Comparison of ENCODE assay signal across 15 mouse cellular contexts in the genomic region with DNA sequence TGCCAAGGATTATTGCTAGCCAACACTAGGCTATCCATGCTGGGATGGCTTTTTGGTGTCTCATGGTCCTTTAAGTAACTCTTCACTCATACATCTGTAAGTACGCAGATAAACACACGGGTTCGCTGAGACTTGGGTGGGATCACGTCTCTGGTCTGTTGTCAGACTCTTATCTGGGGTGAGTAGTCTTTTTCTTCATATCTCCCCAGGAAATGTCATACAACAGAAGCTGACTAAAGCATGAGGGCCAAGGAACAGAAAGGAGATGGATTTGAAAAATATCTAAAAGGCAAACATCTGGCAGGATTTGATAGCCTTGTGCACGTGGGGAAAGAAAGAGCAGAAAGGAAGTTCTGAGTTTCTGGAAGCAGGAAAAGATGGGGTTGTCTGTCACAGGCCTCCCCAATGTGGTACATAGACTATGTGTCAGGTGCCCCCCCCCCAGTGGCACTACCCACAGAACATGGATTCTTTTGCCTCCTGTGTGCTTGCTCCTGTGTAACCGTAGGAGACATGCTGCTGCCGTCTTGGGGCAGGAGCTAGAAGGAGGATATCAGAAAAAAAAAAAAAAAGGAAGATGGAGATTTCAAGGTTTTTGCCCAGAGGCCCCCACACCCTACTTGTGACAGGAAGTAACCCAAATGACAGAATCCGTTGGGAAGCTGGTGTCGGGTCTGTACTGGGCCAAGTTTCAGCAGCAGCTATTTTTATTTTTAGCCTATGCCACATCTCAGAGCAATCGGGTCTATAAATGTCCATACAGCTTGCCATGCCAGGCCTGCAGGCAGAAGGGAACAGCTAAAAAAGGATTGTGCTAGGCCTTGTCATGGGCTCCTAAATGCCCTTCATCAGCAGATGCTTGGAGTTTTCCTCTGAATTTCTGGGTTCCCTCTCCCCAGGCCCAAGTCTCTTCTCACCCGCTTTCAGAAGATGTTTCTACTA. TPM values are rescaled to one million over a fixed set of nuclear protein-coding genes. Genes with fewer than 3 reads are reported as not detected.
DNase-seq lines count a peak whose midpoint lies in the region; ATAC-seq and TF ChIP-seq lines count a peak whose summit lies in the region.
"Had no signal": no experiment of that assay in that cellular context is flagged by ENCODE, and none has a peak within 500 bp of the region (broad histone marks: within the 10 kb centered on the region; RNA-seq: fewer than 3 reads in every experiment).

No protein-coding gene starts in this region.

- 0 out of 2 replicates have a peak, but pooled peaks cover 3% of the 10 kb centered on the region for H3K4me1 ChIP-seq in heart, postnatal 0 days (ENCODE audit: control insufficient read depth, insufficient read depth)
- H3K4me1 ChIP-seq: embryonic facial prominence, embryonic 12.5 days; lung, embryonic 15.5 days had no signal

- no peak overlapping the region for H3K9ac ChIP-seq in heart, postnatal 0 days (replicated peaks; ENCODE audit: low read depth, low read length)
- H3K9ac ChIP-seq: embryonic facial prominence, embryonic 12.5 days; lung, embryonic 15.5 days had no signal

- ATAC-seq in common myeloid progenitor, adult 5-6 weeks (replicated peaks; ENCODE audit: low read depth, poor library complexity, severe bottlenecking): peak; percentile 89
- ATAC-seq in heart, postnatal 0 days (ENCODE audit: insufficient read depth, low read depth): peak; percentile 68; the same call in 1 of the 2 replicates
- peak; percentile 99 for ATAC-seq in megakaryocyte-erythroid progenitor cell, adult 5-6 weeks (replicated peaks; ENCODE audit: low FRiP score, low TSS enrichment, poor library complexity, severe bottlenecking)
- no peak for ATAC-seq in inflammation-experienced regulatory T-cells, adult 6 months

- no peak for TF ChIP-seq CTCF in heart, postnatal 0 days (IDR thresholded peaks at IDR 0.05; ENCODE audit: low read depth)

- 43% methylated on average over 11 of the region's 11 CpGs for WGBS in heart, postnatal 0 days

- no peaks in the 10 kb centered on the region for H3K36me3 ChIP-seq in heart, postnatal 0 days (replicated peaks; ENCODE audit: control insufficient read depth, insufficient read depth, low read length)
- H3K36me3 ChIP-seq: embryonic facial prominence, embryonic 12.5 days; lung, embryonic 15.5 days had no signal

- H3K4me3 ChIP-seq in heart, postnatal 0 days (ENCODE audit: low read depth, low read length): no peak overlapping the region
- H3K4me3 ChIP-seq: embryonic facial prominence, embryonic 12.5 days; lung, embryonic 15.5 days had no signal

- H3K27ac ChIP-seq in heart, postnatal 0 days (ENCODE audit: low read depth): peak overlapping the region; percentile 71
- H3K27ac ChIP-seq: embryonic facial prominence, embryonic 12.5 days; lung, embryonic 15.5 days had no signal

- H3K4me2 ChIP-seq in heart, postnatal 0 days (ENCODE audit: low read depth, low read length): no peak overlapping the region
- H3K4me2 ChIP-seq: embryonic facial prominence, embryonic 12.5 days; lung, embryonic 15.5 days had no signal

- no peaks in the 10 kb centered on the region for H3K9me3 ChIP-seq in heart, postnatal 0 days (replicated peaks; ENCODE audit: control insufficient read depth, low read length)
- H3K9me3 ChIP-seq: embryonic facial prominence, embryonic 12.5 days; lung, embryonic 15.5 days had no signal

- no peaks in the 10 kb centered on the region for H3K27me3 ChIP-seq in heart, postnatal 0 days (ENCODE audit: control insufficient read depth, insufficient read depth, low read length)
- H3K27me3 ChIP-seq: embryonic facial prominence, embryonic 12.5 days; lung, embryonic 15.5 days had no signal

- TF ChIP-seq EP300 in heart, postnatal 0 days (IDR thresholded peaks at IDR 0.05; ENCODE audit: low read depth): no peak

- DNase-seq in layer of hippocampus, adult 9-11 months: peak; percentile 46
- DNase-seq in layer of hippocampus, postnatal 14 days (ENCODE audit: low spot score in 2 of 2): no peak
- no peak for DNase-seq in heart, postnatal 0 days (ENCODE audit: low spot score)
- DNase-seq in spleen, adult 18-20 months: no peak
- DNase-seq: cerebellum, adult 8-10 months; kidney, postnatal 4 days; midbrain, embryonic 14.5 days had no signal

RNA-seq across cellular contexts. Expression of a gene that starts 1.0 kb away (rescaled TPM):
- total RNA-seq in layer of hippocampus, postnatal 14 days (2021): not detected
- total RNA-seq in common myeloid progenitor, adult 5-6 weeks (2017): 111 and 209 TPM in 2 replicates
- total RNA-seq in heart, postnatal 0 days (2014; rRNA removed; ENCODE audit: low replicate concordance): not detected in 2 replicates
- 1.5 and 1.6 TPM in 2 replicates for polyA plus RNA-seq in heart, postnatal 0 days (2015; fragmentation: Nextera tagmentation; extraction: Ambion mirVana)
- total RNA-seq in megakaryocyte-erythroid progenitor cell, adult 5-6 weeks (2014; fragmentation: Nextera tagmentation): not detected in 2 replicates
- total RNA-seq in megakaryocyte-erythroid progenitor cell, adult 5-6 weeks (2017): 163 and 194 TPM in 2 replicates
- polyA plus RNA-seq in inflammation-experienced regulatory T-cells, adult 6 months (2017; shearing (Covaris generic)): 10 to 100 TPM in 1 of 3 experiments, 1 to 10 TPM in 1, not detected in 1; 6.0 to 14.8 TPM
- total RNA-seq: adrenal gland, adult 18-20 months; left cerebral cortex, postnatal 14 days had no signal
- polyA plus RNA-seq: neural tube, embryonic 14.5 days had no signal

RNA-seq across cellular contexts. Expression of a gene that starts 7.9 kb away (rescaled TPM):
- total RNA-seq in layer of hippocampus, postnatal 14 days (2021): 10 to 100 TPM; 30.6 to 40.6 TPM
- 71.6 and 77.2 TPM in 2 replicates for total RNA-seq in common myeloid progenitor, adult 5-6 weeks (2017)
- total RNA-seq in heart, postnatal 0 days (2014; rRNA removed; ENCODE audit: low replicate concordance): 13.5 and 14.7 TPM in 2 replicates
- 10.8 TPM in 2 replicates for polyA plus RNA-seq in heart, postnatal 0 days (2015; fragmentation: Nextera tagmentation; extraction: Ambion mirVana)
- 53.8 and 58.8 TPM in 2 replicates for total RNA-seq in megakaryocyte-erythroid progenitor cell, adult 5-6 weeks (2014; fragmentation: Nextera tagmentation)
- total RNA-seq in megakaryocyte-erythroid progenitor cell, adult 5-6 weeks (2017): 61.2 and 73.2 TPM in 2 replicates
- 10 to 100 TPM; 18.8 to 30.9 (median 27.7) TPM for polyA plus RNA-seq in inflammation-experienced regulatory T-cells, adult 6 months (2017; shearing (Covaris generic))
